Mouse (Mus musculus) thymus, postnatal 14 days (tissue): Measurements from ENCODE around the gene Zfp965.
"Not testable (repeated sequence)": the region's sequence is repeated elsewhere in the genome, so short reads cannot be mapped to it uniquely, and the experiment has no call there.

Experiments used
- DNase-seq: peaks from one replicate; pipeline ENCODE4 v3.0.0; 2021

Gene Zfp965

DNA sequence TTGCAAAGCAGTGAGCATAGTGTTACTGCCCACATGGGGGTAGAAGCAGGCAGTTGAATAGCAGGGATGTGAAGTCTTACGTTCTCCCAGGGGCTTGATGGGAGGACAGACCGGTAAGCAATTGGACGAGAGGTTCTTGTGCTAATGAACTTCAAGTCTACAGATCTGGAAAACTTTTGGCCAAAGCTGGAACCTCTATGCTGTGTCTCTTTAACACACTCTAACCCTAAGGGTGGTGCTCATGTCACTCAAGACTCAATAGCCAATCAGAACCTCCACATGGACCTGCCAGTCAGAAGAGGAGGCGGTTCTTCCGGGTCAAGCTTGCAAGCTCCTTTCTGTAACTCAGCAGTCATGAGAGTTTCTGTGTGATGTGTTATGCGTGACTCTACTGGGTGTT lies at the start of gene Zfp965:
Gene Zfp965, plus strand, starts transcription at position 301 of the 400 bp plus-strand sequence.
- not testable (repeated sequence) for DNase-seq

DNA sequence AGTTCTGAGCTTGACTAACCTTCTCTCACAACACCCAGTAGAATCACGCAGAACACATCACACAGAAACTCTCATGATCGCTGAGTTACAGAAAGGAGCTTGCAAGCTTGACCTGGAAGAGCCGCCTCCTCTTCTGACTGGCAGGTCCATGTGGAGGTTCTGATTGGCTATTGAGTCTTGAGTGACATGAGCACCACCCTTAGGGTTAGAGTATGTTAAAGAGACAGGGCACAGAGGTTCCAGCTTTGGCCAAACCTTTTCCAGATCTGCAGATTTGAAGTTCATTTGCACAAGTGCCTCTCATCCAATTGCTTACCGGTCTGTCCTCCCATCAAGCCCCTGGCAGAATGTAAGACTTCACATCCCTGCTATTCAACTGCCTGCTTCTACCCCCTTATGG lies 34.1 kb upstream of the Zfp965 start, which contains the start of gene Gm4724:
Gene Gm4724, minus strand, starts transcription at position 101 of the 400 bp plus-strand sequence.
- not testable (repeated sequence) for DNase-seq
